Mouse (Mus musculus) liver, embryonic 12.5 days (tissue): ENCODE results near the gene Atxn7l1. TPM values are rescaled to one million over a fixed set of nuclear protein-coding genes. Genes with fewer than 3 reads are reported as not detected.

ENCODE experiments used
- polyA plus RNA-seq: library from polyadenylated mRNA; unstranded; fragments of >200 nt; fragmentation: Nextera tagmentation; extraction: Ambion mirVana; gene quantifications from 2 replicates; pipeline ENCODE4 v1.2.1, GENCODE M21; 2016

The Atxn7l1 gene
- polyA plus RNA-seq, 1 experiment from 2014 or later, result 16.9 TPM

Other genes with a start within 250 kb of the Atxn7l1 start
- gene Sypl, start 193.8 kb upstream of the Atxn7l1 start, polyA plus RNA-seq, result 50.5 and 51.2 TPM in 2 replicates
- not detected in 2 replicates for gene Cdhr3, start 54.8 kb upstream of the Atxn7l1 start, polyA plus RNA-seq
- not detected in 2 replicates for gene Efcab10, start 247.2 kb downstream of the Atxn7l1 start, polyA plus RNA-seq